Mouse (Mus musculus) kidney, postnatal 4 days (tissue): ENCODE measurements around the gene Rrp15.
A peak's percentile ranks its signal among the peaks of the same experiment; 100 is the strongest.
"Not testable (repeated sequence)": the region's sequence is repeated elsewhere in the genome, so short reads cannot be mapped to it uniquely, and the experiment has no call there.

Experiments used
- DNase-seq, 2 experiments: peaks; one replicate each; pipeline ENCODE4 v3.0.0; 2021; ENCODE audit warnings: mixed read lengths in 2 of 2

Rrp15 gene

DNA sequence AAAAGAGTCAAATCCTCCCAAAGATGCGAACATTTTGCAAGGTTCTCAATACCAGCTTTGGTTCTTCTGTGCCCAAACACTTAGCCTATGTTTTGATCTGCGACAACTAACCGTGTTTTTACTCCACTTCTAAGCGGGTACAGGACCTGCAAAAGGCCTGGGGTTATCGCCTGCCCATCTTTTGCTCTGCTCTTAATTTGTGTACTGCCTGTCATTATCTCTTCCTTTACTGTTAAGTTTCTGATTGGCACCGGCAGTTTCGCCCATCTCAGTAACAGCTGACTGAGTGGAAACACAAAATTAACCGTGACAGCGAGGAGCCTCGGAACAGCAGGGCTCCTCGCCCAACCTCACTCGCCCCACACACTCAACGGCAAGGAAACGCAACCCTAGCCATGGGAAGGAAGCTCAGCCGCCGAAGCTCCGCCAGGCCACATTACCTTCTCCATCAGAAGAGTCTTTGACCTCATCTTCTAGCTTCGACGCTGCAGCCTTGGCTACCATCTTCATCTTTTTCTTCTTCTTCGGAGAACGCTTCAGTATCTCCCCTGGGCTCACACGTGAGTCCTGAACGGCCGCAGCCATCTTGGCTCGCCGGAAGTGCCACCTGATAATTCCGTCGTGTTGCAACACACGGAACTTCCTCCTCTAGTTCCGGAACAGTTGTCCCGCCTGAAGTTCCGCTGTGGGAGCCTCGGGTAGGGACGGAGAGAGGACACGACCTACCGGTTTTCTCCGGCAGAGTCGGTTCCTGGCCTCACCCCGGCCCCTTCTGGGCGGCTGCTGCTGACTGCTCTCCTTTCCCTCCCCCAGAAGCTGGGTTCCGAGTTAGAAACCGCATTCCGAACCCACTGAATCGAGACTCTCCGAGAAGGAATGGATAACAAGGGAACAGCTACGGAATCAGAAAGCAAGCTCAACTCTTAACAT is at the start of gene Rrp15:
Gene Rrp15, minus strand, starts transcription at position 635 of the 930 bp plus-strand sequence.
- peak; percentile 88 to 91 for DNase-seq

DNA sequence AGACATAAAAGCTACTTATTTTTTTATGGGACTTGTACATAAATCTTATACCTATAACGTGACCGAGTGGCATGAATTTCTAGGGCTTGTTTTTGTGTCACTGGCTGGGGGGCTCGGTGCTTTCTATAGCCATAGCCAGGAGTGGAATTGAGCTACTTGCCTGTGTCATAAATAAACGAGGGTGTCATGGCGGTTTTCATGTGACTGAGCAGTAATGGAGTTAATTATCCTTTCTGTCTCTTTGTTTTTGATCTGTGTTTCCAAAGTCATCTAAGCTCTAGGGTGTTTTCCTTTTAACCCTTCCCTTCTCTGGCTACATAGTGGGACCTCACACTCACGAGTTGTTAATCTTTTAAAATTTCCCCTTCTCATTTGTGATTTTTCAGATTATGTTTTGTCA is 48.8 kb upstream of the Rrp15 start:
- DNase-seq = no peak

DNA sequence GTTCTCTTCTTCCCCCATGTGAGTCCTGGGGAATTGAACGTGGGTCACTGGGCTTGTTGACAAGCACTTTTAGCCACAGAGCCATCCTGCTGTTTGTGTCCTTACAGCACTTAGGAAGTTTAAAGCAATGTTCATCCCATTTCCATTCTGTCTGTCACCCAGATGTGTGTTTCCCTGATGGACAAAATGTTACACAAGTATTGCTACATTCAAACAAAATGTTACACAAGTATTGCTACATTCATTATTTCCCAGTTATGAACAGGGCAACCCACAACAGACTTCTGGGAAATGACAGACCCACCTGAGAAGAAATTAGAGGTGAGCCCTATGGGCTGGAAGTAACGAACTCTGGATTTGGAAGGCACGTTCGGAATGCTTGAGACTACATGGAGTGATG is 36.2 kb upstream of the Rrp15 start:
- DNase-seq = no peak

DNA sequence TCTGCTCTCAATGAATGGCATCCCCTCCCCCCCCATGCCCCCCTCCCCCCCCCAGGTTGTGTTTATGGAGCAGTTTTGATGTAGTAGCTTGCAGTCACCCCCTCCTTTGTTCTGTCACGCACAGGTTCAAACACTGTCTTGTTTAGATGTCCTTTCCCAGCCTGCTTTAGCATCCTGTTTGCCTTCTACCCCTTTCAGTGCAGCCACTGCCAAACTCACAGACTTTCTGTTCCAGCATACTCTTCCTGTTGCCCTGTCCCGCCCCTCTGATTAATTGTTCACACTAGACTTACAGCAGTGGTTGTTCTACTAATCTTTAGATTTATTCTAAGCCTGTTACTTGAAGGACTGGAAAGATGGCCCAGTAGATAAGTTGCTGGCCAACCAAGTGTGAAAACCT is 31.7 kb upstream of the Rrp15 start:
- DNase-seq = no peak

DNA sequence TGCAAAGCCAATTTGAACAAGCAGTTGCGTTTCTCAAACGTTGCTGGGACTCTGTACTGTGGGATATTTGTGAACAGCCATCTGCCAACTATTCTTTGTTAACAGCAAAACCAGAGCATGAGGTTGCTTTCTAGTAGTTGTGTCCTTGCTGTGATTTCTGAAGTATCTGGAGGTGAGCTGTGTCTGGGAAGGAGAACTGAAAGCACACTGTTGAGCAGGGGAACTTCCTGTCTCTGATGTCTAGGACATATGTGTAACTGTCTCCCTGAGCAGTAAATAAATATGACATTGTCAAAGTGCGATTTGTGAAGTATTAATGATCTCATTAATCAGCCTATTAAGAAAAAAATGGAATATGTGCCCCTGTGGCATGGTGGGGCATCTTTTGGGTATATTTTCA is 24.0 kb upstream of the Rrp15 start:
- DNase-seq = no peak

DNA sequence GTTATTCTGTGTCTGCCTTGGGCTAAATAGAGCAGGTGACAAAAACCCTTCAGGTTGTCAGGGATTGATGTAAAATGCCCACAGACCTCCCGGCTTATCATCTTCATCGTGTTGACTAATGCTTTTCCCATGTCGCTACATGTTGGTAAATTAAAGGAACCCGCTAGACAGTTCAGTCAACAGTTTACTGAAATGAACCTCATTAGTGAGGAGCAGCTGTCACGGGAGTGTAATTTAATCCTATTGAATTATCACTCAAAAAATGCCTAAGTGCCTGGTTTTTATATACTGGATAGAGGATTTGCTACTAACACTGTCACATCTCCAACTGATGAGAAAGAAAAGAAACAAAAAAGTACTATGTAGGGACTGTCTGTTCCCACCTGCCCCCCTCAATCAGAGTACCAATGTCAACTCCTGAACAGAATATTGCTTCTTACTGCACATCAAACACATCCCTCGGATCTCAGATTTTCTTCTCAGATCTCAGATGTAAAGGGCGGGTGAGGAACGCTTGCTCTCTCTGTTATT is 23.5 kb upstream of the Rrp15 start:
- DNase-seq = no peak

DNA sequence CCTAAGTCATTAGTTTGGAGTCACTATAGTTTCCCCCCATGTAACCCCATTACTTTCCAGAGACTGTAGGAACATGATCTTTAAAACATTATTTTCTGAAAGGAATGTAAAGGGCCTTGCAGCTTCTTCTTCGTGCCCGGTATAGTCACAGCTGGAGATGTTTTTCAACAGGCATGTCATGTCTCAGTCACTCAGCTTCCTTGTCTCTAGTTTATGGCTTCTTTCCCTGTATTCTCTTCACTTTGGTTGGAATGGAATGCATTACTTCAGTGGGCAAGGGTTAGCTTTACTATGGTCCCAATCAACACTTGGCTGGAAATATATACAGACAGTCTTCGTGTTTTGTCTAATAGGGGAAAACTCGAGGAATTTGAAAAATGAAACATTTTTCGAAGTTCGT is 22.8 kb upstream of the Rrp15 start:
- DNase-seq = no peak

DNA sequence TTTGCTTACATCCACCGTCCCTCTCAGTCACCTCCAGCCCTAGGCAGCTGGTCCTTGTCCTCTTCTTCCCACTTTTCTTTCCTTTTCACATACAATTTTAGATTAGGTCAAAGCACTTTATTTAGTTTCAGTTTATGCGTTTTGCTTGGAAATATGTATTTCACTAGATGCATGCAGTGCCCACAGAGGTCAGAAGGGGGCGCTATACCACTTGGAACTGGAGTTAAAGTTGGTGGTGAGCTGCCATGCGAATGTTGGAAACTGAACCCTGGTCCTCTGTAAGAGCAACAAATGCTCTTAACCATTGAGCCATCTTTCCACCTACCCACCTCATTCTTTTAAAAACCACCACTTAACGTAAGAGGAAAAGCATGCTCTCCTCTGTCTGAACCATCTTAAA is 21.5 kb upstream of the Rrp15 start:
- DNase-seq = no peak

DNA sequence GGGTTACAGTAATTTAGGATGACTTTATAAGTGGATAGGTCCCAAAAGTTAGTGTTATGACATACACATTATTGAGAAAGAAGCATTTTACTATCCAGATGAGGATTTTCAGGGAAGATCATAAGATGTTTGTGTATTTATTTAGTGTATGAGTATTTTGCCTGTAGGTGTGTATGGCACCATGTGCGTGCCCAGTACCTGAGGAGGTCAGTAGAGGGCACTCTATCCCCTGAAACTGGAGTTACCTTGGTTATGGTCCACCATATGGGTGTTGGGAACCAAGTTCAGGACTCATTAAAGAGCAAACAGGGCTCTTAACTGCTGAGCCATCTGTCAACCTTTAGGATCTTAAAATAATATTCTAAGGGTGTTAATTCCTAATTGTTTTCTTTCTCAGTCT is 19.2 kb upstream of the Rrp15 start:
- no peak for DNase-seq

DNA sequence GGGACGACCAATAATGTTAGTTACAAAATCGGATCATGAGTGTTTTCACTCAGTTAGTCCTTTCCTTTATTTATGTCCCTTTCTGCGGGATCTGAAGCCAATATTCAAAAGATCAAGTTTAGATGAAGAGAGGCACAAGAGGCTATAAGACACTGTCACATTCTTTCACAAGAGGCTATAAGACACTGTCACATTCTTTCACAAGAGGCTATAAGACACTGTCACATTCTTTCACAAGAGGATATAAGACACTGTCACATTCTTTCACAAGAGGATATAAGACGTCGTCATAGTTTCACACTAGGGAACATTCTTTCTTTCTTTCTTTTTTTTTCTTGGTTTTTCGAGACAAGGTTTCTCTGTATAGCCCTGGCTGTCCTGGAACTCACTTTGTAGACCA is 14.3 kb upstream of the Rrp15 start:
- not testable (repeated sequence) for DNase-seq

DNA sequence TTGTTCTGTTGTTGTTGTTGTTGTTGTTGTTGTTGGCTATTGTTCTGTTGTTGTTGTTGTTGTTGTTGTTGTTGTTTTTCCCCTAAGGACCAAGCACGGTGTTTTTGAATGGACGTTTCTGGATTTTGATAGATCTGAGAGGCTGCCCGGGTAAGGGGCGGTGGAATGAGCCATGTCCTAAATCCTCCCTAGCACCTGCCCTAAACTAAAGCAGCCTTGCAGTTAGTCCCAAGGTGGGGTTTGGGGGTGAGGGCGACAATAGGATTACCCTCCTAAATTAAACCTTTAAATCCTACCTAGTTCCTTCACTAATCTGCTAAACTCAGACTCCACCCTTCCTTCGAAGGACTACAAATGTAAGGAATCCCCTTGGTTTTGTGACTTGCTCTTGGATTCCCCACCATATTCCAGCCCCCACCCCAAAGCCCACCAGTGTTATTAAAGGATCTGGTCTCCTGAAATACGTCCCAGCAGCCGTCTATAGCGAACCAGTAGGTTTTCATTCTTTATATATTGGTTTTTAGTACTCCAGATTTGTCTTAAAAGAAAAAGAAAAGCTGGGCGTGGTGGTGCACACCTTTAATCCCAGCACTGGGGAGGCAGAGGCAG is 621 bp upstream of the Rrp15 start:
- peak in 1 of 2 experiments; percentile 14 for DNase-seq

DNA sequence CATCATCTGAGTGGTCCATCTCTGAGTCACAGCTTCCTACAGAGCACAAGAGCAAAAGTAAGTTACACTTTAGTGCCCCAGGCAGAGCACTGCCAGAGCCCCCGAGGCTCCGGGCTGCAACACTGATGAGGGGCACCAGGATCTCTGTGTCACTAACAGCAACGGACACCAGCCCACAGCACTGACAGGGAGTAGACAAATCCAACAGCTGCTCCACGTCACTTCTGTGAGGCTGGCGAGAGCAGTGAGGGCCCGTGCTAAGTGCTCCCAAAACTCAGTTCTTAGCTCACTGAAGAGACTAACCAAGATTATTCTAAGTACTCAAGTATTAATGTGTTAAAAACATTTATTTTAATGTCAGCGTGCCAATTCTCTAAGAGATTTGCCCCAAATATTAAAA is 9.3 kb downstream of the Rrp15 start:
- no peak for DNase-seq

DNA sequence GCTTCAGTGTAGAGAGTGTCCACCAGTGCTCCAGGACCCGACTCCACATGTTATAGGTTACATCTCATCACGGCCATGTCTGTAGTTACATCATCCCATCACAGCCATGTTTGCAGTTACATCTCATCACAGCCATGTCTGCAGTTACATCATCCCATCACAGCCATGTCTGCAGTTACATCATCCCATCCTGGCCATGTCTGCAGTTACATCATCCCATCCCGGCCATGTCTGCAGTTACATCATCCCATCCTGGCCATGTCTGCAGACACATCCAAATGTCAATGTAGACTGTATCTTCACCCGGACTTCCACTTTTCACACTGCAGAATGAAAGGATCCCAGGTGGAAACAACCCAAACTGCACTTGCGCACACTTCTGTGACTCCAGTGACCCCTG is 13.6 kb downstream of the Rrp15 start:
- DNase-seq = no peak

DNA sequence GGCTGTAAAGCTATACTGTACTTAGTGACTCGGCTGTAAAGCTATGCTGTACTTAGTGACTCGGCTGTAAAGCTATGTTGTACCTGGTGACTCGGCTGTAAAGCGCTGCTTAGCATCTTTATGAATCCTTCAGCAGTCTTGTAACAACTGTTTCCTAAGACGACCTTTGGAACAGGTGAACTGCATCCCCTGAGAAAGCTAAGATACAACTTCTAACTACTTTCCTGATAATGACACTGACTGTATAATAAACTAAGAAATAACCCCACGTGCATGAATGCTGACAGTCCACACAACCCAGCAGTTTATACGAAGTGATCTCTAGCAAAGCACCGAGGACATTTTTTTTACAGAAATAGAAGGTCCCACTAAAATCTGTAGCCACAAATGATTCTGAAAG is 16.1 kb downstream of the Rrp15 start:
- DNase-seq = no peak

DNA sequence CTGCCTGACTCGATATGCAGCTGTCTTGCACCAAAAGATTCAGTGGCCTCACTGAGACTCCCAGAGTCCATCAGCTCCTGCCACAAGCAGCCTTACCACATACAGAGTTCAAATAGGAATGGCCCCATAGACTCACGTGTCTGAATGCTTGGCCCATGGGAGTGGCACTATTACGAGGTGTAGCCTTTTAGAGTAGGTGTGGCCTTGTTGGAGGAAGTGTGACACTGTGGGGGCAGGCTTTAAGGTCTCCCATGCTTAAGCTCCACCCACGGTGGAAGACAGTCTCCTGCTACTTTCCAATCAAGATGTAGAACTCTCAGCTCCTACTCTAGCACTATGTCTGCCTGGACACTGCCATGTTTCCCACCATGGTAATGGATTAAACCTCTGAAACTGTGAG is 20.4 kb downstream of the Rrp15 start:
- no peak for DNase-seq

DNA sequence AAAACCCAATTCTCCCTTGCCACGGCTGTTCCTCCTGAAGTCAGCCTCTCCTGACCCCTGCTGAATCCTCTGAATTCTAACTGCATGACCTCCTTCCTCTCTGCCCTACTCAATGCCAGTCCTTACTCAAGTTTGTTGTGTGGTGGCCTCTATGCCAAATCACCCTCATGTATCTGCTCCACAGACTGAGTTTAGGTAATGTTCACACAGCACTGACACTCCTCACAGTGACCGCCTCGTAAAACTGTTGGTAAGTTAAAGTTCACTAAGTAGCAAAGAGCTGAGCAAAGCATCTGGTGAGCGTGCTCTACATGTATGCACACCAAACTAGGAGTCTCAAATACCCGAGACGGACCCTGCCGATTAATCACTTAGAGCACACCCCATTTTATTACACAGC is 23.0 kb downstream of the Rrp15 start:
- DNase-seq = no peak

DNA sequence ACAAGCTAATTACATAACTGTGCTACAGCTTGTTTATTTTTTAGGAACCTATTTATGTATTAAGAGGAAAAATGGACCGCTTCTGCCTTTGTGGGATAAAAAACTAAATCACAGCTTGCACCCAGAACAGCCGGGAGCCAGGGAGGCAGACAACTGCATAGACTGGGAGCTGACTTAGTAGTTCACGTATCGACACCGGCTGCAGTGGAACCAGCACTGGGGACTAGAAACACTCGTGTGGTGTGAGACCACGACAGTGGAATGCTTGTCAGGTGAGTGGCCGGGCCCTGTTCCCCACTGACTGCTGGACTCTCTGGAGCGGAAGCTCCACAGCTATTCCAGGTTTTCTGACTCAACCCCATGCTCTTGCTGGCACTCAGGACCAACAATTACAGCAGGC is 26.9 kb downstream of the Rrp15 start:
- no peak for DNase-seq

DNA sequence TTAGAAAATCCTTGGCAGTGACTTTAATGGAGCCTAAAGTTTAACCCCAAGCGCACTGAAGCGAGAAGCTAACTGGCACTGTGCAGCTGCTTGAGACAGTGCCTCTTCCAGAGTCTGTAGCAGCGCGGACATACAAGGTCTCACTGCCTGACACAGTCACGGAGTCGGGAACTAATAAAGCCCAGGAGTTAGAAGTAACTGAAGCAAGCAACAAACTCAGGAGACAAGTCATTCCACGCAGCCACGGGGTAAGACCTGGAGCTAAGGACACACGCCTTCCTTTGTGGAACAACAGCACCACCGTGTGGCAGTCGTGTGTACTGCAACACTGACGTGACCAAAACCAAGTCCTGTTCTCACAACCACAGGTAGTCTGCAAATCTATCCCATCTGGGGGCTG is 27.3 kb downstream of the Rrp15 start:
- DNase-seq = peak; percentile 89 to 90

DNA sequence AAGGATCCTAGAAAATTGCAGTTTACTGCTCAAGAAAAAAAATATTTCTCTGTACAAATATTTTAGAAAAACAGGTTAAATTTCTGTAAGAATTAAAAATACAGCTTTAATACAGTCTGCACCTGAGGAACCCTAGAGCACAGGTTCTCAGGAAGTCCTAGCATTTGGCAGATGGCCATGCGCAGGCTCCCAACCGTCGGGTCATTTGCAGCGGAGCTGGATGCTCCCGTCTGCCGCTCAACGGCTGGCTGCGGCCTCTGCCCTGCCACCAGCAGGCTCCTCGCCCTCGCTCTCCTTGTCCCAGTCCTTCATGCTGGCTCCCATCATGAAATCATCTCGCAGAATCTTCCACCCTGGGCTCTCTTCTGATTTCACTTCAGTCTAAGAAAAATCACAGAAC is 28.0 kb downstream of the Rrp15 start:
- DNase-seq = no peak

DNA sequence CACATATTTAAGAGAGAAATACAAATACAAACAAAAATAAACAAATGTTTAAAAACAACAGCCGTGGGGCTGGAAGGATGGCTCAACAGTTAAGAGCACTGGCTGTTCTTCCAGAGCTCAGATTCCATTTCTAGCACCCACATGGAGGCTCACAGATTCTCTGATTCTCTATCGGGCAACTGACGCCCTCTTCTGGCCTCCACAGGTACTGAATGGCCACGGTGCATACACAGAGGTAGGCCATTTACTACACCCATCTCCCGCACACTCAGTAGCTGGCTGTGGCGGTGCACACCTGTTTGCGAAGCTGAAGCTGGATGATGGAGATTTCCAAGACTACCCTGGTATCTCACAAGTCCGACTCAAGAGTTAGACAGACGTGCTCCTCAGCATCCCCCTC is 29.4 kb downstream of the Rrp15 start:
- DNase-seq = peak; percentile 34 to 47

DNA sequence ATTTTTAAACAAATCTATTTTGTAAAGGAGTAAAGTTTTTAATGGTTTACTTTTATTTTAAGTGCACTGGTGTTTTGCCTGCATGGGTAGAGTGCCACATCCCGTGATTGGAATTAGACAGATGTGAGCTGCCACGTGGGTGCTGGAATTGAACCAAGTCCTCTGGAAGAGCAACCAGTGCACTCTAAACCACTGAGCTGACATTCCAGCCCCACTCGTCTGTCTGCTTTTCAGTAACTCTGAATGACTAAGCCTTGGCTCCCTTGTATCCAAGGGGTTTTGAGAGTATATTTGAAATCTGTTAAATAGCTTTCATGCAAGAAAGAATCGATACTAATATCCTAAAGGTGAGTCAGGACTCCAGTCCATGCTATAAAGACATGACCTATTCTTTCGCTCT is 30.3 kb downstream of the Rrp15 start:
- no peak for DNase-seq

DNA sequence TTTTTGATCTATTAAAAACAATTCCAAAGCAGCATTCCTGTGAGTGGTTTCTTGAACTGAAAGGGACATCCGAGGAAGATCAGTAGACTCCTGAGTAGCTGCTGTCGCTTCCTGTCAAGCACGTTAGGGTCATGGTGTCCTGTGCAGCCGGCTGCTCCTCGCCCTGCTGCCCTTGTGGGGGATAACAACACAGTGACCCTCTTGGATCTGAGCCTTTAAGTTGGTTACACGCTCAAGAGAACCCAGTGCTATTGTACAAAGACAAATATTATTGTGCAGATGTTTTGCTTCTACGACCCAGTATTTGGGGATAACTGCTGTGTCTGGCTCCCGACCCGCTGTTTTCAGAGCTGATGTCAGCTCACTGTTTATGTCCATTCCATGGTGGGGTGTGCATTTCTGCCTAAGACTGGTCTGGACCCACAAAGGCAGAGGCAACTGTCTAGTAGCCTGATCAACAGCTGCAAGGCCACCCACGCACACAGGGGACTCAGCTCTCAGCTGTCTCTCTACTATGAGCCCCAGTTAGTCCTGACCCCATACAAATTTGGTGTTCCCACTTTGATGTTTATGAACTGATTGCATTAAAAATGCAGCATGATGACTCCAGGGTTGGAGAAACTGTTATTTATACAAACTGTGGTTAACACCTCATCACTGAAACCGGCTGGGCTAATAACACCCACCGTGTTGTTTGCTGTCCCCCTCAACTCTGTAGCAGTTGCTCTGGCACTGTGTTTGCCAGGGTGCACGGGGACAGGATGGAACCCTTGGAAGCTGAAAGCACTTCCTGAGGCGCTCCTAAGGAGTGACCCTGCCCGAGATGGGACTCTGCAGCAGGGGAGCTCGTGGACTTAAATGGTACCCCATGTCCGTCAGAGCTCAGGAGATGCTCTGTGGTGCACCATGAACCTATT is 33.9 kb downstream of the Rrp15 start:
- peak; percentile 21 to 39 for DNase-seq

DNA sequence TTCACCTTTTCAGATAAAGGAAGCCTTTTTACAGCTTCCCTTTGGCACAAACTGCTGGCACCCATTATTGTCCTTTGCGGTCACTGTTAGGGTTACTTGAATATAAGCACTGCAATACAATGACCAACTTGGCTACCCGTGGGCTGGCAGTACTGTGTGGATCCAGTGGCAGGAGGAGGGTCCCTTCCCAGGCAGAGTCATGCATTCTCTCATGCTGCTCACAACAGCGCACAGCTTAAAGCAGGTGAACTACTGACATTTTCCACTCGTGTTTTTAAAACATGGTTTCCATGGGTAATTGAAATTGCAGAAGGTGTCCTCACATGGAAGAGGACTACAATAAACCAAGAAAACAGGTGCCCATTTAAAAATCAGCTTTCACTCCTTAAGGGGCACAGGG is 34.9 kb downstream of the Rrp15 start:
- no peak for DNase-seq
